Mouse (Mus musculus) G1E (cell line): ENCODE measurements around the gene Tmem56. TPM values are rescaled to one million over a fixed set of nuclear protein-coding genes. Genes with fewer than 3 reads are reported as not detected.

Source experiments
- ATAC-seq: 2 replicates; pipeline ENCODE4 v1.8.0; 2016; ENCODE audit warnings: mild to moderate bottlenecking; ENCODE audit not compliant: insufficient number of reproducible peaks, poor library complexity, low FRiP score, severe bottlenecking; ENCODE audit errors: extremely low read depth
- DNase-seq: peaks from one replicate; pipeline ENCODE4 v3.0.0; 2012; ENCODE audit warnings: low spot score
- H3K27me3 ChIP-seq: 2 replicates; pipeline ENCODE4 v1.6.1; 2012; ENCODE audit warnings: mild to moderate bottlenecking, low read length, inconsistent platforms; ENCODE audit not compliant: insufficient read depth
- H3K36me3 ChIP-seq: replicated peaks from 2 replicates; pipeline ENCODE3; 2012; ENCODE audit warnings: mild to moderate bottlenecking, inconsistent platforms
- H3K4me1 ChIP-seq: 2 replicates; pipeline ENCODE4 v1.6.1; 2012; ENCODE audit warnings: low read depth, low read length, inconsistent platforms, mixed read lengths; ENCODE audit not compliant: insufficient read depth
- H3K4me3 ChIP-seq: 2 replicates; pipeline ENCODE4 v1.5.1; 2012; ENCODE audit warnings: low read depth, mild to moderate bottlenecking, inconsistent platforms, low read length, moderate library complexity, mixed read lengths
- H3K9me3 ChIP-seq: replicated peaks from 2 replicates; pipeline ENCODE4 v1.6.1; 2012; ENCODE audit warnings: inconsistent platforms
- CTCF ChIP-seq: IDR thresholded peaks from 2 replicates; pipeline ENCODE4 v1.5.1; 2012; ENCODE audit warnings: low read depth, low read length, inconsistent platforms, mixed read lengths
- GATA1 ChIP-seq: IDR thresholded peaks from 2 replicates; pipeline ENCODE4 v1.6.1; 2012; ENCODE audit warnings: borderline replicate concordance, low read length, inconsistent platforms, mixed read lengths
- GATA2 ChIP-seq: IDR thresholded peaks from 2 replicates; pipeline ENCODE4 v1.6.1; 2012; ENCODE audit warnings: low read depth, low read length, inconsistent platforms, borderline replicate concordance
- POLR2AphosphoS5 ChIP-seq: IDR thresholded peaks from 2 replicates; pipeline ENCODE4 v1.6.1; 2012; ENCODE audit warnings: low read depth, low read length, inconsistent platforms; ENCODE audit not compliant: insufficient replicate concordance
- TAL1 ChIP-seq: conservative IDR thresholded peaks from 2 replicates; pipeline ENCODE4 v1.6.1; 2012; ENCODE audit warnings: low read depth, low read length, inconsistent platforms, mixed read lengths
- polyA plus RNA-seq: library from polyadenylated mRNA; stranded (reverse); fragments of >175 nt; gene quantifications from 2 replicates; pipeline ENCODE4 v1.2.3, GENCODE M21; 2012
- total RNA-seq, 2 experiments: library from RNA; stranded (forward) in 1 of 2; stranded (reverse) in 1 of 2; fragments of 200-1000 nt in 1 of 2; fragments of >200 nt in 1 of 2; fragmentation: Nextera tagmentation in 1 of 2; gene quantifications; 2 replicates each; pipeline ENCODE4 v1.2.3; 2014 to 2017

The Tmem56 gene
- total and polyA plus RNA-seq, 3 experiments = 6.7 to 91.0 (median 34.1) TPM

GRCm38 (mm10) chr3:121290681-121291080 is 7.8 kb upstream of the Tmem56 start:
- Histone ChIP-seq H3K4me1 (peaks cover 26% of the 10 kb centered on the region), H3K4me3 (peak overlapping the region; percentile 78), H3K36me3 (peaks cover 9% of the 10 kb centered on the region), H3K27me3 (no peaks in the 10 kb centered on the region), H3K9me3 (no peaks in the 10 kb centered on the region)
- ATAC-seq (no peak), DNase-seq (no peak)
- TF ChIP-seq CTCF (no peak), GATA2 (no peak), GATA1 (no peak), POLR2AphosphoS5 (no peak), TAL1 (no peak)

GRCm38 (mm10) chr3:121287151-121287550 is 4.3 kb upstream of the Tmem56 start:
- DNase-seq = no peak
- ATAC-seq = no peak
- no peaks in the 10 kb centered on the region for H3K9me3 ChIP-seq
- TF ChIP-seq GATA2 (no peak), TAL1 (no peak), CTCF (no peak), POLR2AphosphoS5 (no peak), GATA1 (no peak)
- H3K4me1 ChIP-seq = peaks cover 17% of the 10 kb centered on the region
- H3K36me3 ChIP-seq = no peaks in the 10 kb centered on the region
- no peak overlapping the region for H3K4me3 ChIP-seq
- no peaks in the 10 kb centered on the region for H3K27me3 ChIP-seq

- H3K9me3 ChIP-seq = no peaks in the 10 kb centered on the region
- H3K36me3 ChIP-seq = no peaks in the 10 kb centered on the region
- DNase-seq (no peak), ATAC-seq (no peak)
- H3K4me1 ChIP-seq = peaks cover 7% of the 10 kb centered on the region
- no peaks in the 10 kb centered on the region for H3K27me3 ChIP-seq
- H3K4me3 ChIP-seq = no peak overlapping the region
- TF ChIP-seq GATA2 (no peak), GATA1 (no peak), POLR2AphosphoS5 (no peak), TAL1 (no peak), CTCF (no peak)
Observed at GRCm38 (mm10) chr3:121285219-121285618, 2.3 kb upstream of the Tmem56 start.

GRCm38 (mm10) chr3:121279679-121280078 is 3.2 kb downstream of the Tmem56 start:
- H3K27me3 ChIP-seq = peaks cover 5% of the 10 kb centered on the region; the same call in 1 of the 2 replicates
- ATAC-seq (no peak), DNase-seq (no peak)
- H3K4me1 ChIP-seq = peaks cover 12% of the 10 kb centered on the region
- H3K36me3 ChIP-seq = no peaks in the 10 kb centered on the region
- TF ChIP-seq GATA2 = no peak
- no peak for TF ChIP-seq POLR2AphosphoS5
- no peak for TF ChIP-seq TAL1
- TF ChIP-seq GATA1 = no peak
- no peaks in the 10 kb centered on the region for H3K9me3 ChIP-seq
- no peak overlapping the region for H3K4me3 ChIP-seq

GRCm38 (mm10) chr3:121277557-121277956 is 5.3 kb downstream of the Tmem56 start:
- no peak for DNase-seq
- Histone ChIP-seq H3K4me3 (no peak overlapping the region), H3K4me1 (peaks cover 19% of the 10 kb centered on the region), H3K9me3 (no peaks in the 10 kb centered on the region), H3K27me3 (peaks cover 5% of the 10 kb centered on the region; the same call in 1 of the 2 replicates), H3K36me3 (no peaks in the 10 kb centered on the region)
- no peak for TF ChIP-seq GATA2
- no peak for TF ChIP-seq GATA1
- TF ChIP-seq TAL1 = no peak
- TF ChIP-seq CTCF = no peak
- TF ChIP-seq POLR2AphosphoS5 = no peak
- no peak for ATAC-seq

- TF ChIP-seq CTCF (no peak), GATA1 (no peak), TAL1 (no peak), POLR2AphosphoS5 (no peak), GATA2 (no peak)
- H3K4me3 ChIP-seq = no peak overlapping the region
- no peak for ATAC-seq
- peaks cover 5% of the 10 kb centered on the region; the same call in 1 of the 2 replicates for H3K27me3 ChIP-seq
- H3K4me1 ChIP-seq = peaks cover 19% of the 10 kb centered on the region
- no peak for DNase-seq
- no peaks in the 10 kb centered on the region for H3K36me3 ChIP-seq
- H3K9me3 ChIP-seq = no peaks in the 10 kb centered on the region
Observed at GRCm38 (mm10) chr3:121277009-121277408, 5.9 kb downstream of the Tmem56 start.

- ATAC-seq (no peak; the same call in 1 of the 2 replicates), DNase-seq (no peak)
- no peaks in the 10 kb centered on the region for H3K27me3 ChIP-seq
- no peaks in the 10 kb centered on the region for H3K36me3 ChIP-seq
- H3K4me1 ChIP-seq = peaks cover 26% of the 10 kb centered on the region
- no peak overlapping the region for H3K4me3 ChIP-seq
- H3K9me3 ChIP-seq = no peaks in the 10 kb centered on the region
- TF ChIP-seq POLR2AphosphoS5 (no peak), GATA1 (no peak), CTCF (no peak), GATA2 (no peak), TAL1 (no peak)
Observed at GRCm38 (mm10) chr3:121274010-121274409, 8.9 kb downstream of the Tmem56 start.
